Mouse (Mus musculus): ENCODE results near the gene Fam198b. TPM values are rescaled to one million over a fixed set of nuclear protein-coding genes. Genes with fewer than 3 reads are reported as not detected.

The Fam198b gene
- total RNA-seq, 2 experiments from 2014 or later, result 3.4 to 4.1 TPM

GRCm38 (mm10) chr3:79977656-79978450 lies 93.5 kb downstream of the Fam198b start:
- intact Hi-C loops (cut with DNase I), result no loop called here
- no peak for DNase-seq

- no peak for DNase-seq
- intact Hi-C loops (cut with DNase I), result no loop called here
Observed at GRCm38 (mm10) chr3:79980714-79981113, 96.4 kb downstream of the Fam198b start.

GRCm38 (mm10) chr3:79983961-79984419 lies 99.7 kb downstream of the Fam198b start:
- no peak for DNase-seq
- intact Hi-C loops (cut with DNase I), result no loop called here

DNA sequence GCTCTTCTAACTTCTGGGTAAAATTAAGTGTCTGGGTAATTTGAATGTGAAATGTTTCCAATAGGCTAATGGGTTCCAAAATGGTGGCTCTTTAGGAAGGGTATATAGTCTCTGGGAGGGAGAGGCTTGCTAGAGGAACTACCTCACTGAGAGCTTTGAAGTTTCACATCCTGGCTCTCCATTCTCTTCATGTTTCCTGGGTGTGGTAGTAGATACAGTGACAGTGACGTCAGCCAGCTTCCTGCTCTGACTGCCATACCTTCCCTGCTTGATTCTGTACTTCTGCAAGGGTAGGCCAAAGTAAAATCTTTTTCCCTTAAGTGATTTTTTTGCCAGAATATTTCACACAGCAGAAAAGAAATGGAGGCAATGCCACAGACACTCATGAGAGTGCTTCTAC lies 100.2 kb downstream of the Fam198b start:
- intact Hi-C loops (cut with DNase I), result no loop called here
- no peak for DNase-seq

GRCm38 (mm10) chr3:79989250-79989649 lies 104.9 kb downstream of the Fam198b start:
- intact Hi-C loops (cut with DNase I), result no loop called here
- no peak for DNase-seq

GRCm38 (mm10) chr3:79989911-79990310 lies 105.6 kb downstream of the Fam198b start:
- intact Hi-C loops (cut with DNase I), result no loop called here
- DNase-seq, result no peak

GRCm38 (mm10) chr3:79990480-79990879 lies 106.1 kb downstream of the Fam198b start:
- intact Hi-C loops (cut with DNase I), result no loop called here

DNA sequence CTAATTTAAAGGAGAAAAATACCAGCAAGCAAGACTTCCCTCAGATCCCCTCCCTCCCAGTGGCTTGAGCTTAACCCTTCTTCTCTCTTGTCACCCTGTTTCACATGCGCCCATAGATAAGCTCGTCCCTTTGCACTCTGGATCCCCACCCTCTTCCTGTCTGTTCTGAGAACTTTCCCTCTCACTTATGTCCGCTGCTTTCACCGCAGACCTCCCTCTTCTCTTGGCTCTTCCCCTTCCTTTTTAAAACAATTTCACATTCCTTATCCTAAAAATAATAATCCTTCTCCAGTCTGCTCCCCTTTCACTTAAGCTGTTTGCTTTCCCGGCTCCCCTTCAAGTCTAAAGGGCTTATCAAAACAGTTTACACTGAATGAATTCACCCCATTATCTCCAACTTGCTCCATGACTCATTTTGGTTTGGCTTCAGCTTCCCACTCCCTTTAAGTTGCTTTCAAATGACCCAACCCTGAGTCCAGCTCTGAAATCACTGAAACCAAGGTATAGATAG lies 109.8 kb downstream of the Fam198b start:
- DNase-seq, result no peak
- intact Hi-C loops (cut with DNase I), result no loop called here

More at GRCm38 (mm10) chr3:79990480-79990879, 106.1 kb downstream of the Fam198b start:
- DNase-seq, result no peak

DNA sequence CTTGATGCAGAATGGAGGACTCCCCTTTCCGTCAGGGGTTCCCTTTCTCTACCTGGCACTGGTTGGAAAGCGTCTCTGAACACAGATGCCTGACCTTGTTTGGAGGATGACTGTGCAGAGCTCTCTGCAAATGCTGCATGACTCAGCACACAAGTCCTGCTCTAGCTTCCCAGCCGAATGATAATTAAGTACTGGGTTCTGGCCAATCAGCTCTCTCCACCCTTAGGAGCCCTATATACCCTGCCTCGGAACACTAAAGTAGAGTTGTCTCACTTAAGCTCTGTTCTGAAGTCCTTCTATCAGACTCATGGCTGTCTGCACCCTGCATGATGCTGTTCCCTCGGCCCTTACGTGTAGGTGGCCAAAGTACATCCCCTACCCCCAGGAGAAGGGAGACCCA lies 111.4 kb downstream of the Fam198b start:
- intact Hi-C loops (cut with DNase I), result no loop called here
- no peak for DNase-seq

Other genes starting within 250 kb of the Fam198b start
- 10 to 100 TPM; 27.1 to 27.5 TPM for gene Rxfp1, start 146.7 kb upstream of the Fam198b start, total RNA-seq (2021)
- gene Tmem144, start 31.8 kb upstream of the Fam198b start, total RNA-seq (2021), result 1 to 10 TPM; 2.8 to 3.6 TPM